Mouse (Mus musculus): Measurements from ENCODE around the gene Rtn4rl1. TPM values are rescaled to one million over a fixed set of nuclear protein-coding genes. Genes with fewer than 3 reads are reported as not detected.

The Rtn4rl1 gene
- polyA plus RNA-seq, 1 experiment from 2014 or later = 0.88 TPM

DNA sequence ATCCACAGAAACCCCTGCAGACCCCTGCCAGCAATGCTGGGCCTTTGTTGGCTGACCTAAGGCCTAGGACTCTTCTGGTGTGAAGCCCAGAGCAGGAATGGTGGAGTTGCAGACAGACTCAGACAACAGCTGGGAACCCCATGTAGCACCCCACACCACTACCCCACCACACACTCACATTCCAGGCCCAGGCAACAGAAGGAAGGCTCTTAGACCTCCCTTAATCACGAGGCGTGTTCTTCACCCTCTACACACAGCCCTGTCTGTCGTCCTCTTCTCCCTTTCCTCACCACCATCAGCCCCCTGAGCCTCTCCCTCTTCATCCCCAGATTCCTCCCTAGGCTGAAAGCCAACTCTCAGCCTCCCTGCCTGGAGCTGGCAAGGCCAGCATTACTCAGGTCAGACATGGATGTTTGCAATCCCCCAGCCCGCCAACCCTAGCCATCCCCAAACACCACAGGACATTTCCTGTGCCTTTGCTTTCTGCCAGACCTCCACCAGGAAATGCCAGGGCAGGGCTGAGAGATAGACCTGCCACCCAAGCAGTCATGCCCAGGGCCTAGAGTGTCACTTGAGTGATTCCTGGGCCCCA is 32.1 kb upstream of the Rtn4rl1 start:
- Histone ChIP-seq H3K4me2 (replicated peaks; ENCODE audit: low read depth, low read length) (peak overlapping the region; percentile 11; the same call in 1 of the 2 replicates), H3K4me3 (ENCODE audit: low read depth, low read length) (no peak overlapping the region), H3K27me3 (ENCODE audit: control insufficient read depth, insufficient read depth, low read length) (no peaks in the 10 kb centered on the region), H3K36me3 (ENCODE audit: control insufficient read depth, insufficient read depth, low read length) (peaks cover 55% of the 10 kb centered on the region), H3K9me3 (ENCODE audit: control insufficient read depth, low read depth, low read length) (no peaks in the 10 kb centered on the region), H3K27ac (ENCODE audit: low read length) (peak overlapping the region; percentile 98), H3K4me1 (ENCODE audit: control insufficient read depth, insufficient read depth, low read length) (peaks cover 62% of the 10 kb centered on the region), H3K9ac (replicated peaks; ENCODE audit: low read depth, low read length) (no peak overlapping the region)
- WGBS = 49% methylated on average over 4 of the region's 4 CpGs
- peak; percentile 53; the same call in 1 of the 2 replicates for ATAC-seq (ENCODE audit: insufficient number of reproducible peaks, insufficient read depth, low FRiP score, low read depth)

- H3K27ac ChIP-seq (ENCODE audit: low read length) = peak overlapping the region; percentile 98
- H3K27me3 ChIP-seq (ENCODE audit: control insufficient read depth, insufficient read depth, low read length) = no peaks in the 10 kb centered on the region
- H3K4me3 ChIP-seq (ENCODE audit: low read depth, low read length) = no peak overlapping the region
- peaks cover 61% of the 10 kb centered on the region for H3K36me3 ChIP-seq (ENCODE audit: control insufficient read depth, insufficient read depth, low read length)
- ATAC-seq (ENCODE audit: insufficient number of reproducible peaks, insufficient read depth, low FRiP score, low read depth) = no peak
- H3K4me1 ChIP-seq (ENCODE audit: control insufficient read depth, insufficient read depth, low read length) = peaks cover 52% of the 10 kb centered on the region
- H3K9me3 ChIP-seq (ENCODE audit: control insufficient read depth, low read depth, low read length) = no peaks in the 10 kb centered on the region
- WGBS = 86% methylated on average over 12 of the region's 12 CpGs
- H3K4me2 ChIP-seq (replicated peaks; ENCODE audit: low read depth, low read length) = peak overlapping the region; percentile 63; the same call in 1 of the 2 replicates
- H3K9ac ChIP-seq (replicated peaks; ENCODE audit: low read depth, low read length) = no peak overlapping the region
Measured at GRCm38 (mm10) chr11:75162591-75163080, 30.9 kb upstream of the Rtn4rl1 start.

DNA sequence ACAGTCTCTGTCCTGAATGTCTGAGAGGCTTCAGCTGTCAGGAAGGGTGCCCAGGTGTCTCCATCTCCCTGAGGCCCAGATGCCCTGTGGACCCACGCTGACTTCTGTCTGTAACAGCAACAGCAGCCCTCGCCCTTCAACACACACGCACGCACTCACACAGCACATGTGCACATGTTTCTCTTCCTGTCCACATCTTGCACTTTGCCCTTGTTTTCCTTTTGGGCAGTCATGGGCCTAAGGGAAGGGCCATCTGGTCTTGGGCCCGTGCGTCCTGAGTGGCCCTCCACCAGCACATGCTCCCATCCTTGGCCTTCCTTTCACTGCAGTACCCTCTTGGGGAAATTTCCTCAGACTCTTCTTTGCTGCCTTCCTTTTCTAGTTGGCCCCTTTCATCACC is 30.2 kb upstream of the Rtn4rl1 start:
- no peaks in the 10 kb centered on the region for H3K9me3 ChIP-seq (ENCODE audit: control insufficient read depth, low read depth, low read length)
- no peak for ATAC-seq (ENCODE audit: insufficient number of reproducible peaks, insufficient read depth, low FRiP score, low read depth)
- peaks cover 45% of the 10 kb centered on the region for H3K4me1 ChIP-seq (ENCODE audit: control insufficient read depth, insufficient read depth, low read length)
- H3K4me3 ChIP-seq (ENCODE audit: low read depth, low read length) = no peak overlapping the region
- peaks cover 61% of the 10 kb centered on the region for H3K36me3 ChIP-seq (ENCODE audit: control insufficient read depth, insufficient read depth, low read length)
- whole genome bisulfite sequencing = 79% methylated on average over 6 of the region's 6 CpGs
- H3K4me2 ChIP-seq (replicated peaks; ENCODE audit: low read depth, low read length) = peak overlapping the region; percentile 63; the same call in 1 of the 2 replicates
- no peak overlapping the region for H3K9ac ChIP-seq (replicated peaks; ENCODE audit: low read depth, low read length)
- peak overlapping the region; percentile 98; the same call in 1 of the 2 replicates for H3K27ac ChIP-seq (ENCODE audit: low read length)
- H3K27me3 ChIP-seq (ENCODE audit: control insufficient read depth, insufficient read depth, low read length) = no peaks in the 10 kb centered on the region

GRCm38 (mm10) chr11:75164051-75164450 is 29.5 kb upstream of the Rtn4rl1 start:
- peak overlapping the region; percentile 25; the same call in 1 of the 2 replicates for H3K9ac ChIP-seq (replicated peaks; ENCODE audit: low read depth, low read length)
- 73% methylated on average over 2 of the region's 2 CpGs for WGBS
- peak overlapping the region; percentile 63 for H3K4me2 ChIP-seq (replicated peaks; ENCODE audit: low read depth, low read length)
- H3K27ac ChIP-seq (ENCODE audit: low read length) = peak overlapping the region; percentile 98
- peak overlapping the region; percentile 85; the same call in 1 of the 2 replicates for H3K4me3 ChIP-seq (ENCODE audit: low read depth, low read length)
- no peaks in the 10 kb centered on the region for H3K9me3 ChIP-seq (ENCODE audit: control insufficient read depth, low read depth, low read length)
- H3K4me1 ChIP-seq (ENCODE audit: control insufficient read depth, insufficient read depth, low read length) = peaks cover 42% of the 10 kb centered on the region
- no peak for ATAC-seq (ENCODE audit: insufficient number of reproducible peaks, insufficient read depth, low FRiP score, low read depth)
- no peaks in the 10 kb centered on the region for H3K27me3 ChIP-seq (ENCODE audit: control insufficient read depth, insufficient read depth, low read length)
- peaks cover 59% of the 10 kb centered on the region for H3K36me3 ChIP-seq (ENCODE audit: control insufficient read depth, insufficient read depth, low read length)

GRCm38 (mm10) chr11:75164750-75165149 is 28.8 kb upstream of the Rtn4rl1 start:
- WGBS = 22% methylated on average over 15 of the region's 15 CpGs
- Histone ChIP-seq H3K4me3 (ENCODE audit: low read depth, low read length) (peak overlapping the region; percentile 85), H3K4me1 (ENCODE audit: control insufficient read depth, insufficient read depth, low read length) (peaks cover 44% of the 10 kb centered on the region), H3K36me3 (ENCODE audit: control insufficient read depth, insufficient read depth, low read length) (peaks cover 54% of the 10 kb centered on the region), H3K27ac (ENCODE audit: low read length) (peak overlapping the region; percentile 98), H3K9ac (replicated peaks; ENCODE audit: low read depth, low read length) (peak overlapping the region; percentile 97), H3K4me2 (replicated peaks; ENCODE audit: low read depth, low read length) (peak overlapping the region; percentile 63), H3K27me3 (ENCODE audit: control insufficient read depth, insufficient read depth, low read length) (no peaks in the 10 kb centered on the region), H3K9me3 (ENCODE audit: control insufficient read depth, low read depth, low read length) (no peaks in the 10 kb centered on the region)
- ATAC-seq (ENCODE audit: insufficient number of reproducible peaks, insufficient read depth, low FRiP score, low read depth) = no peak

DNA sequence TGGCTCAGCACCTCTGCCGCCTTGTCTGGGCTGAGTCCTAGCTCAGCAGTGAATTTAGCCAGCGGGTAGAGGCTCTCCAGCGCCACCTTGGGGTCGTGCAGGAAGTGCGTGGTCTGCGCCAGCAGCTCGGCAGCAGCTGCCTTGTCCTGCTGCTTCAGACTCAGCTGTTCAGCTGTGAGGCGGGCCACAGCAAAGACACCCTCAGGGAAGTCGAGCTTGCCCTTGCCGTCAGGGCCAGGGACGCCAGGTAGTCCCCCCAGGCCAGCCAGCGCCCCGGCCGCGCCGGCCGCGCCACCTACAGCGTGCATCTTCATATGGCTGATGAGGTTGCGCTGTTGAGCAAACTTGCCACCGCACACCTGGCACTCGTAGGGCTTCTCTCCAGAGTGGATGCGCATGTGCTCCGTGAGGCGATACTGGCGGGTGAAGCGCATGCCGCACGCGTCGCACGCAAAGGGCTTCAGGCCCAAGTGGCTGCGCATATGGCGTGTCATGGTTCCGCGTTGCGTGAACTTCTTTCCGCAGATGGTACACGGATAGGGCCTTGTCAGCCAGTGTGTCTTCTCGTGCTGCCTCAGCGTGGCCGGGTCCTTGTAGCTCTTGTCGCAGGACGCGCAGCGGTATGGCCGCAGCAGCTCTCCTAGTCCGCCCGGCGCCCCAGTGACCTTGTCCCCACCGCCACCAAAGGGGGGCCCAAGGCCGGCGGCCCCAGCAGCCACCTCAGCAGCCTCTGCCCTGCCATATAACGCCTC is 28.0 kb upstream of the Rtn4rl1 start:
- H3K9me3 ChIP-seq (ENCODE audit: control insufficient read depth, low read depth, low read length) = no peaks in the 10 kb centered on the region
- peak overlapping the region; percentile 63 for H3K4me2 ChIP-seq (replicated peaks; ENCODE audit: low read depth, low read length)
- H3K27ac ChIP-seq (ENCODE audit: low read length) = peak overlapping the region; percentile 98
- H3K27me3 ChIP-seq (ENCODE audit: control insufficient read depth, insufficient read depth, low read length) = no peaks in the 10 kb centered on the region
- peaks cover 41% of the 10 kb centered on the region for H3K4me1 ChIP-seq (ENCODE audit: control insufficient read depth, insufficient read depth, low read length)
- WGBS = 14% methylated on average over 52 of the region's 54 CpGs
- peaks cover 48% of the 10 kb centered on the region for H3K36me3 ChIP-seq (ENCODE audit: control insufficient read depth, insufficient read depth, low read length)
- H3K4me3 ChIP-seq (ENCODE audit: low read depth, low read length) = peak overlapping the region; percentile 85
- peak overlapping the region; percentile 97 for H3K9ac ChIP-seq (replicated peaks; ENCODE audit: low read depth, low read length)
- ATAC-seq (ENCODE audit: insufficient number of reproducible peaks, insufficient read depth, low FRiP score, low read depth) = no peak

- 9% methylated on average over 55 of the region's 55 CpGs for WGBS
- H3K9me3 ChIP-seq (ENCODE audit: control insufficient read depth, low read depth, low read length) = no peaks in the 10 kb centered on the region
- H3K36me3 ChIP-seq (ENCODE audit: control insufficient read depth, insufficient read depth, low read length) = peaks cover 44% of the 10 kb centered on the region
- peak overlapping the region; percentile 98 for H3K27ac ChIP-seq (ENCODE audit: low read length)
- no peak for ATAC-seq (ENCODE audit: insufficient number of reproducible peaks, insufficient read depth, low FRiP score, low read depth)
- H3K4me1 ChIP-seq (ENCODE audit: control insufficient read depth, insufficient read depth, low read length) = peaks cover 43% of the 10 kb centered on the region
- H3K27me3 ChIP-seq (ENCODE audit: control insufficient read depth, insufficient read depth, low read length) = no peaks in the 10 kb centered on the region
- peak overlapping the region; percentile 63 for H3K4me2 ChIP-seq (replicated peaks; ENCODE audit: low read depth, low read length)
- peak overlapping the region; percentile 97 for H3K9ac ChIP-seq (replicated peaks; ENCODE audit: low read depth, low read length)
- H3K4me3 ChIP-seq (ENCODE audit: low read depth, low read length) = peak overlapping the region; percentile 85
Measured at GRCm38 (mm10) chr11:75166193-75166842, 27.3 kb upstream of the Rtn4rl1 start.

Measured in stomach, embryonic 14.5 days (tissue).